Mouse (Mus musculus) myocyte (in vitro differentiated cells): Measurements from ENCODE around the gene Mut.

Experiments
- MAX ChIP-seq: IDR thresholded peaks from one replicate; pipeline ENCODE4 v1.6.1; 2011; ENCODE audit warnings: low read depth, mild to moderate bottlenecking, control low read depth
- POLR2A ChIP-seq: IDR thresholded peaks from one replicate; pipeline ENCODE4 v1.6.1; 2011; ENCODE audit warnings: low read depth, mild to moderate bottlenecking, control low read depth, moderate library complexity; ENCODE audit not compliant: insufficient read length

GRCm38 (mm10) chr17:40933985-40934384 is 500 bp upstream of the Mut start:
- no peak for TF ChIP-seq POLR2A
- TF ChIP-seq MAX = no peak
